Mouse (Mus musculus) liver, embryonic 16.5 days (tissue): ENCODE results near the gene Olfr699. TPM values are rescaled to one million over a fixed set of nuclear protein-coding genes. Genes with fewer than 3 reads are reported as not detected.
"Not testable (repeated sequence)": the region's sequence is repeated elsewhere in the genome, so short reads cannot be mapped to it uniquely, and the experiment has no call there.

Source experiments
- ATAC-seq: fragments of 200-750 bp; cut with Nextera tagmentation; 2 replicates; pipeline ENCODE4 v1.8.0; 2017; ENCODE audit warnings: low read depth, mild to moderate bottlenecking, moderate number of reproducible peaks, moderate library complexity
- H3K27ac ChIP-seq: fragments of 300-500 bp; sonication (generic); 2 replicates; pipeline ENCODE4 v1.5.1; 2014; ENCODE audit warnings: mild to moderate bottlenecking, low read length
- H3K27me3 ChIP-seq: fragments of 300-500 bp; sonication (generic); 2 replicates; pipeline ENCODE4 v1.6.1; 2014; ENCODE audit warnings: low read depth, low read length, mixed read lengths; ENCODE audit not compliant: control insufficient read depth, insufficient read depth
- H3K36me3 ChIP-seq: fragments of 300-500 bp; sonication (generic); 2 replicates; pipeline ENCODE4 v1.6.1; 2014; ENCODE audit warnings: mild to moderate bottlenecking; ENCODE audit not compliant: control insufficient read depth, insufficient read depth
- H3K4me1 ChIP-seq: fragments of 300-500 bp; sonication (generic); 2 replicates; pipeline ENCODE4 v1.6.1; 2014; ENCODE audit warnings: low read depth, low read length, mixed read lengths; ENCODE audit not compliant: control insufficient read depth
- H3K4me2 ChIP-seq: fragments of 300-500 bp; sonication (generic); 2 replicates; pipeline ENCODE4 v1.6.1; 2014; ENCODE audit warnings: low read depth, low read length, mixed read lengths
- H3K4me3 ChIP-seq: fragments of 300-500 bp; sonication (generic); 2 replicates; pipeline ENCODE4 v1.5.1; 2014; ENCODE audit warnings: low read depth, mild to moderate bottlenecking, low read length
- H3K9ac ChIP-seq: fragments of 300-500 bp; sonication (generic); 2 replicates; pipeline ENCODE4 v1.6.1; 2014; ENCODE audit warnings: low read depth, low read length
- H3K9me3 ChIP-seq: fragments of 300-500 bp; sonication (generic); replicated peaks from 2 replicates; pipeline ENCODE4 v1.6.1; 2016; ENCODE audit warnings: low read length; ENCODE audit not compliant: control insufficient read depth
- WGBS: fragments of 180-500 bp; shearing (Covaris S2); extraction: QIAGEN DNeasy Blood & Tissue Kit; methylation state at CpG from one replicate; pipeline ENCODE4 v1.1.7; 2014; ENCODE audit not compliant: insufficient replicate concordance; 5-methylcytosine and 5-hydroxymethylcytosine counted together
- polyA plus RNA-seq: library from polyadenylated mRNA; unstranded; fragments of >200 nt; fragmentation: Nextera tagmentation; extraction: Ambion mirVana; gene quantifications from 2 replicates; pipeline ENCODE4 v1.2.1, GENCODE M21; 2015

Olfr699 gene
- not detected in 2 replicates for polyA plus RNA-seq

DNA sequence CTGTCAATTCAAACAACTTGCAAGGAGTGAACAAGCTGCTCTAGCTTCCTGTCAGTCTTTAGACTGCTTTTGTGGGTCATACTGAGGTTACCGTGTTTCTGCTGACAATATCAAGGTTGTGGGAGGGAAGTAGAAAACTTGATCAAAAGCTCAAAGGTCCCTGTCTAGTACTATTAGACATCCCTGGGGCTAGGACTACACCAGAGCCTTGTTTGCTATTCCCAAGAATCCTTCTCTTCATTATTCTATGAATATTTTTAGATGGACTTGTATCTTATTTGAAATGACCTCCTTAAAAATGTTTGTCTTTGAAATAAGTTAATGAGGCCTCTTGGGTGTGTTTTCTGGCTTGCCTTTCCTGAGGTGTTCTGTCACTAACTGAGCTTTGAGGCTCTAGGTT is at the start of gene Olfr699:
Olfr699 (minus strand) TSS at position 101 of the 400 bp plus-strand sequence.
- H3K27ac ChIP-seq: no peak within 1 kb of the TSS
- no peak within 1 kb of the TSS for H3K4me2 ChIP-seq
- H3K27me3 ChIP-seq: no peaks in the 10 kb centered on the region
- H3K36me3 ChIP-seq: no peaks in the 10 kb centered on the region
- ATAC-seq: no peak
- no peak within 1 kb of the TSS for H3K9ac ChIP-seq
- no peaks in the 10 kb centered on the region for H3K4me1 ChIP-seq
- no peak within 1 kb of the TSS for H3K4me3 ChIP-seq
- 45% methylated on average over 1 of the region's 1 CpGs for WGBS
- H3K9me3 ChIP-seq: no peaks in the 10 kb centered on the region

DNA sequence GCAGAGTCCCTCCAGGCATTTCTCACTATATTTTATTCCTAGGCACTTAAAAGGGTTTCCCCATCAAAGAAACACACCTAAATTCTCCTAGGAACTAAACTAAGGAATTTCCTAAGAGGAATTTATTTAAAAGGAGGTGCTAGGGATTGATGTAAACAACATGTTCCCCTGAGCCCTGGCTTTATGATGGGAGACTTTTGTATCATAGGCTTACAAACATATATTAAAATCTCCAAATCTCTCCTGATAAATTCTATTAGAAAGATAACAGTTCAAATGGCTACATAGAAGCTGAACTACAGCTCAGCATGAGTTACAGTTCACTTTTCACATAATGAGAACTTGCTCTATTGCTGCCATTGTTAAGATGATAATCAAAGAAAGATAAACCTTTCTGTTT is 40.8 kb upstream of the Olfr699 start, which contains the start of gene Olfr702:
Olfr702 (minus strand) TSS at position 101 of the 400 bp plus-strand sequence.
- H3K9ac ChIP-seq: no peak within 1 kb of the TSS
- no peak within 1 kb of the TSS for H3K4me3 ChIP-seq
- H3K9me3 ChIP-seq: no peaks in the 10 kb centered on the region
- no peaks in the 10 kb centered on the region for H3K4me1 ChIP-seq
- ATAC-seq: no peak
- no peak within 1 kb of the TSS for H3K4me2 ChIP-seq
- no peaks in the 10 kb centered on the region for H3K27me3 ChIP-seq
- H3K36me3 ChIP-seq: no peaks in the 10 kb centered on the region
- H3K27ac ChIP-seq: no peak within 1 kb of the TSS

DNA sequence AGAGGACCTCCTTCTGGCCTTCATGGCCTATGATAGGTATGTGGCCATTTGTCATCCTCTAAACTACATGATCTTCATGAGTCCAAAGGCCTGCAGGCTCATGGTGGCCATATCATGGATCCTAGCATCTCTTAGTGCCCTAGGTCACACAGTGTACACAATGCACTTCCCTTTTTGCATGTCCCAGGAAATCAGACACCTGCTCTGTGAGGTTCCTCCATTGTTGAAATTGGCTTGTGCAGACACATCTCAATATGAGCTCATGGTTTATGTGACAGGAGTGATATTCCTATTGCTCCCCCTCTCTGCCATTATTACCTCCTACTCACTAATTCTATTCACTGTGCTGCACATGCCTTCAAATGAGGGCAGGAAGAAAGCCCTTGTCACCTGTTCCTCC is 25.4 kb upstream of the Olfr699 start:
- H3K36me3 ChIP-seq: no peaks in the 10 kb centered on the region
- no peaks in the 10 kb centered on the region for H3K27me3 ChIP-seq
- H3K4me3 ChIP-seq: no peak overlapping the region
- no peak overlapping the region for H3K9ac ChIP-seq
- H3K9me3 ChIP-seq: no peaks in the 10 kb centered on the region
- H3K4me2 ChIP-seq: no peak overlapping the region
- no peak for ATAC-seq
- H3K27ac ChIP-seq: no peak overlapping the region
- H3K4me1 ChIP-seq: no peaks in the 10 kb centered on the region

DNA sequence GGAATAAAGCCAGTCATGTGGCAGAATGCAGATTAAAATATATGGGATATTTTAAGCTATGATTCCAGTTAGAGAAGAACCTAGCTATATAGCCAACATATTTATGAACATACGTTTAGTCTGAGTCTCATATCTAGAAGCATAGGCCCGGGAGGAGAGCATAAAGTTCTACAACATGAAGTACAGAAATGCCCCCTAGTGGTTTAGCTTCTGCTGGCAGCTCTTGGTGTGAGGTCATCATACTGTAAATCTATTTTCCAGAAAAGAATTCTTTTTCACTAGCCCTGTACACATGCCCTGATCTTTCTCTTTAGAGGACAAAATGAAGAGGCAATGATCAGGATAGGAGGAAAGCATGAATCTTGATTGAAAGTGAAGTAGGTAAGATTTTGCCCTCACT is 22.8 kb upstream of the Olfr699 start:
- 18% methylated on average over 2 of the region's 2 CpGs for WGBS
- Histone ChIP-seq H3K4me1 (no peaks in the 10 kb centered on the region), H3K36me3 (no peaks in the 10 kb centered on the region), H3K4me3 (no peak overlapping the region), H3K4me2 (no peak overlapping the region), H3K27me3 (no peaks in the 10 kb centered on the region), H3K9ac (no peak overlapping the region), H3K27ac (no peak overlapping the region), H3K9me3 (no peaks in the 10 kb centered on the region)
- no peak for ATAC-seq

DNA sequence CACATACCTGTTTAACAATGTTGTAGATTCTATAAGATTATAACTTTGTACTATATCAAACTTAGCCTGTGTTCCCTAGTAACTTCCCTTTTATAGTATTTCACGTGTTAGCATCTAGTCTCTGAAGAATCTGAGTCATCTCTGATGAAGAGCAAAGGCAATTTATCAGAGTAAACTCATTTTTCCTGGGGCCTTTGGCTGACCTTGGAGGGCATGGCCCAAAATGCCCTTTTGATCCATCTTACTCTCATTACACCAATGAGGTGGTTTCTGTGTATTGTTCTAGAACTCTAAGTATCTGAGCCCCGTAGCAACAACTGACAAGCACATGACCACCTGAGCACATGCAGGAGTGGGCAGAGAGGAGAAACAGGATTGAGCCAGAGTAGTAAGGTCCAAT is 20.8 kb upstream of the Olfr699 start, which contains the start of gene Olfr701:
Olfr701 (plus strand) TSS at position 301 of the 400 bp plus-strand sequence.
- no peak within 1 kb of the TSS for H3K9ac ChIP-seq
- no peak within 1 kb of the TSS for H3K27ac ChIP-seq
- no peaks in the 10 kb centered on the region for H3K9me3 ChIP-seq
- no peaks in the 10 kb centered on the region for H3K27me3 ChIP-seq
- no peak within 1 kb of the TSS for H3K4me2 ChIP-seq
- no peaks in the 10 kb centered on the region for H3K4me1 ChIP-seq
- no peak for ATAC-seq
- H3K4me3 ChIP-seq: no peak within 1 kb of the TSS
- 35% methylated on average over 2 of the region's 2 CpGs for WGBS
- no peaks in the 10 kb centered on the region for H3K36me3 ChIP-seq

DNA sequence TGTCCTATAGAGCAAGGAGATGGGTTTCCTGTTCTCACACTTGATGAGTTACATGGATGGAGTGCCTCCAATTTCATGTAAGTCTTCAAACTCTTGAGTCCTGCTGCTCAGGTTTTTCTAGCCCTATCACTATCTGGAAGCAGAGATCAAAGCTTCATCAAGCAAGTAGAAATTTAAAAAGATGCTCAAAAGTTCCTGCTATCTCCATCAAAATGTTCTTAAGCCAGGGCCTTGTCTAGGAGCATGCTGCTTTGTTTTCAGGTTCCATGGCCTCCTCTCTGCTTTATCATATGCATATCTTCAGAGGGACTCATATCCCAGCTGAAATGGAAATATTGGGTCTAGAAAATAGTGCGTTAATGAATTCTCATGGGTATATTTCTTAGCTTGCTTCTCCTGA is 15.7 kb upstream of the Olfr699 start, which contains the start of gene Olfr700:
Olfr700 (minus strand) TSS at position 101 of the 400 bp plus-strand sequence.
- Histone ChIP-seq H3K4me1 (no peaks in the 10 kb centered on the region), H3K27ac (no peak within 1 kb of the TSS), H3K36me3 (no peaks in the 10 kb centered on the region), H3K9me3 (no peaks in the 10 kb centered on the region), H3K4me3 (no peak within 1 kb of the TSS), H3K9ac (no peak within 1 kb of the TSS), H3K27me3 (no peaks in the 10 kb centered on the region), H3K4me2 (no peak within 1 kb of the TSS)
- ATAC-seq: no peak
- 67% methylated on average over 1 of the region's 1 CpGs for WGBS

DNA sequence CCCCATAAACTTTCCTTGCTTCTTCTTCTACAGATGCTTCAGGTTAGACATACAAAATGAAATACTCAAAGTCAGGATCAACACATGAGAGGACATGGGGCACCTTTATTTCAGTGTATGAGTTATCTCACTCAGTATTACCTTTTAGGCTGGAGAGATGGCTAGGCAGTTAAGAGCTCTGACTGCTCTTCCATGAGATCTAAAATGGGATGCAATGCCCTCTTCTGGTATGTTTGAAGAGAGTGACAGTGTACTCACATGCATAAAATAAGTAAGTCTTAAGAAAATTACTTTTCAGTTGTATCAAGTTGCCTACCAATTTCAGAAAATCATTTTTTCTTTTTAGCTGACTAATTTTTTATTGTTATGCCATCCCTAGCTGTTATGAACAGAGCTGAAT is 4.7 kb downstream of the Olfr699 start:
- H3K27ac ChIP-seq: no peak overlapping the region
- no peaks in the 10 kb centered on the region for H3K4me1 ChIP-seq
- H3K4me3 ChIP-seq: no peak overlapping the region
- no peak for ATAC-seq
- no peaks in the 10 kb centered on the region for H3K36me3 ChIP-seq
- no peak overlapping the region for H3K4me2 ChIP-seq
- no peaks in the 10 kb centered on the region for H3K9me3 ChIP-seq
- no peaks in the 10 kb centered on the region for H3K27me3 ChIP-seq
- no peak overlapping the region for H3K9ac ChIP-seq

DNA sequence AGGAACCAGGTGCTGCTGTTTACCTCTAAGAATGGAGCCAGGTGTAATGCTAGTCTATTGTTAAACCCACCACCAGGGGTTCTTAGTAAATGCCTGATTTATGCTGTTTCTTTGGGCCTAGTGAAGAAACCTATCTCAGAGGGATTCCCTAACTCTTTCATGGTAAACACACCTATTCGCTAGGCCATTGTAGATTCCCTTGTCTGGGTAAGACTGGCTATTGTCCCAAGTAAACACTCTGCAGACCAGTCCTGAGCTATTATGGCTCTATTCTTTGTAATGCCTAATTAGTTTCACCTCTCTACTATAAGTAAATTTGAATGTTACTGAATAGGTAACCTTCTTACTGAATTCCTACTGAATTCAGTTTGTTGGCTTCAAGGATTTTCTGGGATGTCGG is 32.0 kb downstream of the Olfr699 start:
- not testable (repeated sequence) for H3K9me3 ChIP-seq
- WGBS: 72% methylated on average over 2 of the region's 2 CpGs

DNA sequence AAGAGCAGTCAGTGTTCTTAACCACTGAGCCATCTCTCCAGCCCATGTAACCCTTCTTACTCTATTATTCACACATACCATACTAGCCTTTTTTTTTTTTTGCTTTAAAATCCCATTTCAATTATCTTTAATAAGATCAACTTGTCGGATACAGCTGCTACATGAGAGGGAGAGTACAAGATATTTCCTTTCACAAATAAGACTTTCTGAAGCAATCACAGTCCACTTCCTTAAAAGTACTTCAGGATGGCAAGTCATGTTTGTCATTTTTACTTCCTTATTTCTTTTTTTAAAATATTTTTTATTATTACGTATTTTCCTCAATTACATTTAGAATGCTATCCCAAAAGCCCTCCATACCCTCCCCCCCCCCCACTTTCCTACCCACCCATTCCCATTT is 34.2 kb downstream of the Olfr699 start:
- Histone ChIP-seq H3K9me3 (no peaks in the 10 kb centered on the region), H3K27me3 (no peaks in the 10 kb centered on the region), H3K36me3 (no peaks in the 10 kb centered on the region), H3K4me3 (no peak overlapping the region), H3K4me2 (no peak overlapping the region), H3K9ac (no peak overlapping the region), H3K4me1 (no peaks in the 10 kb centered on the region), H3K27ac (no peak overlapping the region)
- ATAC-seq: no peak
- WGBS: 54% methylated on average over 2 of the region's 2 CpGs

More for the DNA sequence above, 32.0 kb downstream of the Olfr699 start:
- not testable (repeated sequence) for H3K4me3 ChIP-seq, H3K4me1 ChIP-seq, H3K27me3 ChIP-seq, ATAC-seq, H3K4me2 ChIP-seq, H3K36me3 ChIP-seq, H3K27ac ChIP-seq, H3K9ac ChIP-seq

DNA sequence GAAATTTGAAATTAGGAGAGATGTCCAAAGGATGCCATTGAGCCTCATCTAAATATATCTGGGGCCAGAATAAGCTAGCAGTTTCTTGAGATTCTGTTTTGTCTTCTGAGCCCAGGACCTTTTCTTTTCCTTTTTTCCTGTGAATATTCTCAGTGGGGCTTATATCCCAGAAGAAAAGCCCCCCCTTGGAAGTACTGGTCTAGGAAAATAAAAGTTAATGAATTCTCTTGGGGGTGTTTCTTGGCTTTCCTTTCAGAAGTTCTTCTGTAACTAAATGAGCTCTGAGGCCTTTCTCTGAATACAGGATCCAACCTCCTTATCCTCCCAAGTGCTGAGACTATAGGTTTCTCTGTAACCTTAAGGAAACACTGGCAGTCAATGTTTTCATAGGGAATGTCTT is 37.7 kb downstream of the Olfr699 start, which contains the start of gene Olfr698:
Olfr698 (minus strand) TSS at position 101 of the 400 bp plus-strand sequence.
- Histone ChIP-seq H3K4me3 (no peak within 1 kb of the TSS), H3K9me3 (no peaks in the 10 kb centered on the region), H3K4me2 (no peak within 1 kb of the TSS), H3K4me1 (no peaks in the 10 kb centered on the region), H3K27me3 (no peaks in the 10 kb centered on the region), H3K9ac (no peak within 1 kb of the TSS), H3K27ac (no peak within 1 kb of the TSS), H3K36me3 (no peaks in the 10 kb centered on the region)
- ATAC-seq: no peak
